Mouse (Mus musculus) embryo, embryonic 10.5 days (tissue): Measurements from ENCODE around the gene Gm11007.
"Not testable (repeated sequence)": the region's sequence is repeated elsewhere in the genome, so short reads cannot be mapped to it uniquely, and the experiment has no call there.

Experiments
- DNase-seq: peaks from one replicate; pipeline ENCODE4 v3.0.0-alpha.2; 2015; ENCODE audit warnings: low spot score

The Gm11007 gene

DNA sequence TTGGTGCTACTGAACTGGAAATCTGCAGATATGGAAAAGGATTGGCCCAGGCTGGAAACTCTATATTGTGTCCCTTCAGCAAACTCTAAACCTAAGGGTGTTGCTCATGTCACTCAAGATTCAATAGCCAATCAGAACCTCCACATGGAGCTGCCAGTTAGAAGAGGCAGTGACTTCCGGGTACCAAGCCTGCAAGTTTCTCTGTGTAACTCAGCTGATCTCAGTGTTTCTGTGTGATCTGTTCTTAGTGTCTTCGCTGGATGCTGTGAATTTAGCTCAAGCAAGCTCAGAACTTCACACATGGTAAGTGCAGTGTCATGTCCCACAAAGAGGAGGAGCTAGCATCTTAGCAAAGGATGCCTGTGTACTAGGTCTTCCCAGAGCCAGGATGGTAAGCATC lies at the start of gene Gm11007:
TSS of gene Gm11007 (plus strand) at position 301 of the 400 bp plus-strand sequence.
- not testable (repeated sequence) for DNase-seq
